ENCODE assay signal across 8 mouse cellular contexts in genomic region chr17:47295315-47296011, GRCm38 (mm10).
A peak's percentile ranks its signal among the peaks of the same experiment; 100 is the strongest.
DNase-seq lines count a peak whose midpoint lies in the region; ATAC-seq and TF ChIP-seq lines count a peak whose summit lies in the region.

No protein-coding gene starts in this region.

- TF ChIP-seq POLR2A in heart, adult 2 months (IDR thresholded peaks at IDR 0.05; ENCODE audit: insufficient read depth, low read depth, low read length), result no peak

- H3K27ac ChIP-seq in heart, adult 2 months, result peak overlapping the region; percentile 63
- H3K27ac ChIP-seq in kidney, embryonic 15.5 days, result peak overlapping the region; percentile 86
- H3K27ac ChIP-seq in forebrain, embryonic 13.5 days, result no peak overlapping the region

- H3K36me3 ChIP-seq in heart, adult 2 months (ENCODE audit: control insufficient read depth, insufficient read depth, low read length), result no peaks in the 10 kb centered on the region
- H3K36me3 ChIP-seq in kidney, embryonic 15.5 days, result 0 out of 2 replicates have a peak, but pooled peaks cover 3% of the 10 kb centered on the region
- H3K36me3 ChIP-seq in forebrain, embryonic 13.5 days (ENCODE audit: poor library complexity, severe bottlenecking), result peaks cover 4% of the 10 kb centered on the region; the same call in 1 of the 2 replicates

- intact Hi-C loops in heart, adult 2 months (cut with DNase I), result no loop called here

- no peak for TF ChIP-seq CTCF in heart, adult 2 months (IDR thresholded peaks at IDR 0.05)

- ATAC-seq in kidney, embryonic 15.5 days (replicated peaks; ENCODE audit: low FRiP score), result peak; percentile 57
- no peak for ATAC-seq in forebrain, embryonic 13.5 days

- H3K4me1 ChIP-seq in heart, adult 2 months (ENCODE audit: control insufficient read depth, insufficient read depth, low read length), result peaks cover 13% of the 10 kb centered on the region
- H3K4me1 ChIP-seq in kidney, embryonic 15.5 days, result peaks cover 38% of the 10 kb centered on the region
- peaks cover 15% of the 10 kb centered on the region for H3K4me1 ChIP-seq in forebrain, embryonic 13.5 days

- H3K27me3 ChIP-seq in heart, adult 2 months (ENCODE audit: control insufficient read depth, insufficient read depth, low read length), result no peaks in the 10 kb centered on the region
- no peaks in the 10 kb centered on the region for H3K27me3 ChIP-seq in kidney, embryonic 15.5 days
- no peaks in the 10 kb centered on the region for H3K27me3 ChIP-seq in forebrain, embryonic 13.5 days

- H3K9ac ChIP-seq in heart, adult 2 months (ENCODE audit: low read depth, low read length), result no peak overlapping the region
- H3K9ac ChIP-seq in kidney, embryonic 15.5 days, result no peak overlapping the region
- H3K9ac ChIP-seq in forebrain, embryonic 13.5 days, result no peak overlapping the region

- H3K4me3 ChIP-seq in heart, adult 2 months, result peak overlapping the region; percentile 27
- H3K4me3 ChIP-seq in kidney, embryonic 15.5 days (replicated peaks), result 0 out of 2 replicates have a peak overlapping the region, but pooled peaks have one; percentile 1
- H3K4me3 ChIP-seq in forebrain, embryonic 13.5 days, result no peak overlapping the region

- peak overlapping the region; percentile 41 for H3K4me2 ChIP-seq in kidney, embryonic 15.5 days
- H3K4me2 ChIP-seq in forebrain, embryonic 13.5 days, result no peak overlapping the region

- no peaks in the 10 kb centered on the region for H3K9me3 ChIP-seq in kidney, embryonic 15.5 days (replicated peaks)
- H3K9me3 ChIP-seq in forebrain, embryonic 13.5 days (replicated peaks), result no peaks in the 10 kb centered on the region

- 27% methylated on average over 17 of the region's 17 CpGs for WGBS in heart, adult 2 months
- WGBS in kidney, embryonic 15.5 days, result 48% methylated on average over 17 of the region's 17 CpGs
- 78% methylated on average over 17 of the region's 17 CpGs for WGBS in forebrain, embryonic 13.5 days

- DNase-seq in adrenal gland, adult 2 months, result peak; percentile 53
- DNase-seq in adrenal gland, postnatal 10 days, result no peak
- DNase-seq in heart, adult 2 months, result peak; percentile 43 to 55
- peak; percentile 62 to 67 for DNase-seq in lung, postnatal 4 days
- DNase-seq in ovary, postnatal 10 days (ENCODE audit: low spot score), result no peak
- DNase-seq in gastrocnemius, postnatal 10 days, result no peak

- H3K79me2 ChIP-seq in heart, adult 2 months (replicated peaks; ENCODE audit: control insufficient read depth, insufficient read depth, low read length), result no peaks in the 10 kb centered on the region

- TF ChIP-seq EP300 in heart, adult 2 months (IDR thresholded peaks at IDR 0.05; ENCODE audit: insufficient read depth, low read depth, low read length), result no peak

Comparison
In these comparisons a context has a peak if more than half of its experiments do, and no peak if none do; other contexts are left out.
1. DNase-seq: peak in adrenal gland, adult 2 months (single experiment), heart, adult 2 months (2 of 2) and lung, postnatal 4 days (2 of 2); none in adrenal gland, postnatal 10 days (single experiment), ovary, postnatal 10 days (single experiment) and gastrocnemius, postnatal 10 days (single experiment).